Mouse (Mus musculus) heart, embryonic 13.5 days (tissue): Measurements from ENCODE around the gene Itgae. TPM values are rescaled to one million over a fixed set of nuclear protein-coding genes. Genes with fewer than 3 reads are reported as not detected.
A peak's percentile ranks its signal among the peaks of the same experiment; 100 is the strongest.

Source experiments
- ATAC-seq: fragments of 200-750 bp; cut with Nextera tagmentation; 2 replicates; pipeline ENCODE4 v1.8.0; 2017; ENCODE audit warnings: moderate TSS enrichment; ENCODE audit not compliant: insufficient number of reproducible peaks, low FRiP score, low TSS enrichment; ENCODE audit errors: extremely low read depth
- H3K27ac ChIP-seq: fragments of 300-500 bp; sonication (generic); replicated peaks from 2 replicates; pipeline ENCODE4 v1.5.1; 2015; ENCODE audit warnings: moderate library complexity, mild to moderate bottlenecking, inconsistent platforms
- H3K27me3 ChIP-seq: fragments of 300-500 bp; sonication (generic); replicated peaks from 2 replicates; pipeline ENCODE4 v1.6.1; 2015; ENCODE audit warnings: mild to moderate bottlenecking, inconsistent platforms
- H3K36me3 ChIP-seq: fragments of 300-500 bp; sonication (generic); 2 replicates; pipeline ENCODE4 v1.6.1; 2015; ENCODE audit warnings: mild to moderate bottlenecking, inconsistent platforms
- H3K4me1 ChIP-seq: fragments of 300-500 bp; sonication (generic); 2 replicates; pipeline ENCODE4 v1.6.1; 2015; ENCODE audit warnings: inconsistent platforms
- H3K4me2 ChIP-seq: fragments of 300-500 bp; sonication (generic); 2 replicates; pipeline ENCODE4 v1.6.1; 2015; ENCODE audit warnings: inconsistent platforms, mild to moderate bottlenecking, moderate library complexity
- H3K4me3 ChIP-seq: fragments of 300-500 bp; sonication (generic); 2 replicates; pipeline ENCODE4 v1.5.1; 2015; ENCODE audit warnings: moderate library complexity, mild to moderate bottlenecking, inconsistent platforms
- H3K9ac ChIP-seq: fragments of 300-500 bp; sonication (generic); 2 replicates; pipeline ENCODE4 v1.6.1; 2015; ENCODE audit warnings: inconsistent platforms, mild to moderate bottlenecking, moderate library complexity
- H3K9me3 ChIP-seq: fragments of 300-500 bp; sonication (generic); 2 replicates; pipeline ENCODE4 v1.6.1; 2016; ENCODE audit warnings: inconsistent platforms
- WGBS: fragments of 180-500 bp; shearing (Covaris S2); methylation state at CpG from one replicate; pipeline ENCODE4 v1.1.7; 2015; ENCODE audit warnings: mixed read lengths; 5-methylcytosine and 5-hydroxymethylcytosine counted together
- polyA plus RNA-seq: library from polyadenylated mRNA; unstranded; fragments of >200 nt; fragmentation: Nextera tagmentation; extraction: Ambion mirVana; gene quantifications from 2 replicates; pipeline ENCODE4 v1.2.1, GENCODE M21; 2015

Gene Itgae
- 0.24 and 0.27 TPM in 2 replicates for polyA plus RNA-seq

DNA sequence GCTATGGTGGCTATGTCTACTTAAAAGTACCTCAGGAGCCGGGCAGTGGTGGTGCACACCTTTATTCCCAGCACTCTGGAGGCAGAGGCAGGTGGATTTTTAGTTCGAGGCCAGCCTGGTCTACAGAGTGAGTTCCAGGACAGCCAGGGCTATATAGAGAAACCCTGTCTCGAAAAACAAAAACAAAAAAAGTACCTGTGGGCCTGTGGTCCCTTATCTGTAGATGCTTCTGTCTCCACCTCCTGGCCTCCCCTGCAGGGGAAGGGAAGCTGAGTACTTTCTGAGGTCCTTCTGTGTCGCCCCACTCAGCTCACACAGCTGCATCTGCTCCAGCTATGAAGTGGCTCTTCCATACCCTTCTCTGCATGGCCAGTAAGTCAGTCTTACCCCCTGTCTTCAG, at the start of gene Itgae:
Gene Itgae (plus strand): TSS at position 301 of the 400 bp plus-strand sequence.
- Histone ChIP-seq H3K36me3 (0 out of 2 replicates have a peak, but pooled peaks cover 4% of the 10 kb centered on the region), H3K27me3 (no peaks in the 10 kb centered on the region), H3K4me2 (no peak within 1 kb of the TSS), H3K4me3 (no peak within 1 kb of the TSS), H3K27ac (no peak within 1 kb of the TSS), H3K9ac (no peak within 1 kb of the TSS), H3K9me3 (no peaks in the 10 kb centered on the region), H3K4me1 (peaks cover 36% of the 10 kb centered on the region)
- no peak for ATAC-seq
- WGBS = 67% methylated on average over 4 of the region's 4 CpGs

DNA sequence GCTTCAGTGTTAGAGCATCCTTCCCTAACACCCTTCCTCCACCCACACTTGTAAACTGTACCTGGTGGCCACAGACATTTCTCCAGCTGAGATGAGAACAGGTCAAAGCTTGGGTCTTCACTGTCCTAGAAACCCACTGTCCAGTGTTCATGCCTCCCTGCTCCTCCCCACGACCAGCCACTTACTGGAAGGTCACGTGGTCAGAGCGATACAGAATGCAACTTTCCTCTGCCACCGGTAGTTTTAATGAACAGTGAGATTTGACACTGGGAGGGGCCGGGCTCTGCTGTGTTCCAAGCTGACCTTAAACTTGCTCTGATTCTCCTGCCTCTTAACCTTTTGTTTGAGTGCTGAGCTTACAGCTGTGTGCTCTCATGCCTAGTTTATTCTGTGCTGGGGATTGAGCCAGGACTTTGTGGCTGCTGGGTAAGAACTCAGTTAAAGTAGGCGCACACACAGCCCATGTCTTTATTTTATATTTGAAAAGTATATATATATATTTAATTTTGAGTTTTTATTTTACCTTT, 46.1 kb upstream of the Itgae start:
- Histone ChIP-seq H3K27ac (no peak overlapping the region), H3K9me3 (no peaks in the 10 kb centered on the region), H3K4me3 (no peak overlapping the region), H3K36me3 (no peaks in the 10 kb centered on the region), H3K9ac (no peak overlapping the region), H3K27me3 (no peaks in the 10 kb centered on the region), H3K4me2 (no peak overlapping the region), H3K4me1 (peaks cover 15% of the 10 kb centered on the region)
- WGBS = 37% methylated on average over 6 of the region's 6 CpGs
- no peak for ATAC-seq

DNA sequence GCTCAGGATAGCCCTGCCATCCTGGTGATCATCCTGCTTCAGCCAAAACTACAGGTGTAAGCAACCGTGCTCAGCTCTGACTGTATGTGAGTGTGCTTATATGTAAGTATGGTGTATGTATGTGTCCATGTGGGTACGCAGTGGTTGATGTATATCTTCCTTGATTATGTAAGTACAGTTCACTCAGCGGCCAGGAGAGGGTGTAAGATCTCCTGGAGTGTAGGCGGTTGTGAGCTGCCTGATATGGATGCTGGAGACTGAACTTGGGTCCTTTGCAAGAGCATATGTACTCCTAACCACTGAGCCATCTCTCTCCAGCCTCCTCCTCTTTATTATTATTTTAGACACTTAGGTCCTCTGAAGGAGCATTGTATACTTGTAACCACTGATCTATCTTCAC, 45.6 kb upstream of the Itgae start:
- H3K9me3 ChIP-seq = no peaks in the 10 kb centered on the region
- ATAC-seq = no peak
- H3K4me3 ChIP-seq = no peak overlapping the region
- H3K4me1 ChIP-seq = peaks cover 19% of the 10 kb centered on the region
- H3K36me3 ChIP-seq = peaks cover 1% of the 10 kb centered on the region
- no peak overlapping the region for H3K9ac ChIP-seq
- H3K27ac ChIP-seq = no peak overlapping the region
- H3K4me2 ChIP-seq = no peak overlapping the region
- WGBS = 66% methylated on average over 4 of the region's 4 CpGs
- no peaks in the 10 kb centered on the region for H3K27me3 ChIP-seq

DNA sequence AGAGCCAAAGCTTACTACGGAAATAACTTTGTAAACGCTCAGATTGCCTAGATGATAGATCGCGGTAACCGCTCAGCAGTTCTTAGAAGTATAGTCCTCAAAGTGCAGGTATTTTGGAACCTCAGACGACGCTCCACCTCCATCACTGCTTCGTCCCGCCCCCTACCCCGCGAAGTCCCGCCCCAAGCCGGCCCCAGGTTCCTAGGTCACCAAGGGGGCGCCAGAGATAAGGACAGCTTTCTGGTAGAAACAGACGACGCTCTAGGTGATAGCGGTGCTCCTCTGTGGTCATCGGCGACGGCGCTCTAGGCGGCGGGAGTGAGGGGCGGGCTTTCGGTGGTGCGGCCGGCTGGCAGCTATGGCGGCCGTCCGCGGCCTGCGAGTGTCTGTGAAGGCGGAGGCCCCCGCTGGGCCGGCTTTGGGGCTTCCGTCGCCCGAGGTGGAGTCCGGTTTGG, 42.8 kb upstream of the Itgae start, which contains the start of gene Ncbp3:
Gene Ncbp3 (plus strand): TSS at position 242 of the 455 bp plus-strand sequence.
- Histone ChIP-seq H3K27me3 (no peaks in the 10 kb centered on the region), H3K9me3 (no peaks in the 10 kb centered on the region), H3K4me1 (peaks cover 24% of the 10 kb centered on the region), H3K27ac (peak within 1 kb of the TSS; percentile 94), H3K9ac (peak within 1 kb of the TSS; percentile 98), H3K36me3 (peaks cover 28% of the 10 kb centered on the region), H3K4me2 (peak within 1 kb of the TSS; percentile 93), H3K4me3 (peak within 1 kb of the TSS; percentile 96)
- under 1% methylated on average over 39 of the region's 39 CpGs for WGBS
- ATAC-seq = peak; percentile 86

DNA sequence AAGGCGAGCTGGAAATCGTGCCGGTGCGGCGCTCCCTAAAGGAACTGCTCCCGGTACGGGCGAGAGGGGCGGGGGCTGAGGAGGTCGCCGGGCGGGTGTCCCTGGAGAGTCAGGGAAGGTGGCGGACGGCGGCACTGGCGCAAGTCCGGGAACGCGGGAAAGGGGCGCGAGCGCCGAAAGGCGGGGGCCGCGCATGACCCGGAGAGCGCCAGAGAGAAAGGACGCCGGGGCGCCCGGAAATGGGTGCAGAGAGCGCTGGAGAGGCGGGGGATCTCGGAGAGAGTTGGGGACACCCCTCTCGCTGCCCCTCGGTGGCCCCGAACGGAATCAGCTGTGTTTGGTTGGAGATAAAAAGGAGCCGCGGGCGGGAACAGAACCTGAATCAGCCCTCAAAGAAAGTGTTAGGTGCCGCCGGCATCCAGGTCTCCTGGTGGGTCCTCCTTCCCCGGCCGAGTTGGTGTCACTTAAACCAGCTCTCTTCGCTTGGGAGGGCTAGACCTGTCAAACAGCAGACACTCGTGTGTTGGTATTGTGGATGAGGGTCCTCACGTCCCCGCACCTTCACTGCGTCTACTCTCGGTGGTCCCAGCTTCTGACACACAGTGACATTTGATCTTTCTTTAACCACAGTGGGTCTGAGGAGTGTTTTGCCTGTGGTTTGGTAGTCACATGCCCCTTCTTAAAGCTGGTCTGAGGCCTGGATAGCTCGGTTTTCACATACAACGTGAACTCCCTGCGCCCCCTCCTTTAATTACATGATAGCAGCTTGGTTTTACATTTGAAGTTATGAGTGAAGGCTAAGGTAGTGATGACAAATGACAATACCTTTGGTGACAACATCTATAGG, 42.1 kb upstream of the Itgae start:
- H3K27ac ChIP-seq = peak overlapping the region; percentile 94
- H3K4me1 ChIP-seq = peaks cover 27% of the 10 kb centered on the region
- peak overlapping the region; percentile 98 for H3K9ac ChIP-seq
- H3K36me3 ChIP-seq = peaks cover 31% of the 10 kb centered on the region
- ATAC-seq = peak; percentile 69
- 1% methylated on average over 55 of the region's 55 CpGs for WGBS
- peak overlapping the region; percentile 96 for H3K4me3 ChIP-seq
- peak overlapping the region; percentile 93 for H3K4me2 ChIP-seq
- H3K27me3 ChIP-seq = no peaks in the 10 kb centered on the region
- no peaks in the 10 kb centered on the region for H3K9me3 ChIP-seq

DNA sequence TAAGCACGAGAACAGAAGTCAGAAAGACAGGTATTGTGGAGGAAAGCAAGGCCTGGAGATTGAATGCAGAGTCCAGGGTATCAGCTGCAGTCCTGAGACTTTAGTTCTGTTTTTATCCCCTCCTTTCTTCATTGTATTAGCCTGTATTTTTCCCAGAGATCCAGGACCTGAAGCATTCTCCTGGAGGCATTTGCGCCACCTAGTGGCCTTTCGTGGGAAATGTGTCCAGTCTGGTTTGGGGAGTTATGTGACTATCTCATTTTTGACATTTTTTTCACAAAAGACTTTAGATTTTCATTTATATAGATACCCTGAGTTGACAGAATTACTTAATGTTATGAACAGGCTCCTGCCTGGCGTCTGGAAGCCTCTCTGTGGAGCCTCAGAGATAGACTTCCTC, 41.0 kb upstream of the Itgae start:
- WGBS = 2% methylated on average over 4 of the region's 4 CpGs

DNA sequence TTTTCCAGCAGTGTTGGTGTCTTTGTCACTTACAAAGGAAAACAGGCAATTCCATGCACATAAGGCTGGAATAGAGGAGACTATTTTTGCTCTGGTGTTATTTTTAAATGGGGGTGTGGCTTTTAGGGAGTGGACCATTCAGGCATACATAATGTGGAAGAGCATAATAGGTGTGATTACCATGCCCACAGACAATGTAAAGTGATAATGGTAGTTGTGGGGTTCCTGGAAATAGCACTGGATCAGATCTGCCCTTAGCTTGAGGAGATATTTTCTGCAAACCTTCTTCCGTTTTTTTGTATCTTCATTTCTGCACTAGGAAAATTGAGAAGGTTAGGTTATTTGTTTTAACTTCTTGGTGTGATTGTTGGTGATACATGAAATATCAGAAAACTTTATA, 37.6 kb upstream of the Itgae start:
- no peaks in the 10 kb centered on the region for H3K27me3 ChIP-seq
- 70% methylated on average over 1 of the region's 1 CpGs for WGBS
- no peak for ATAC-seq
- no peak overlapping the region for H3K4me2 ChIP-seq
- H3K27ac ChIP-seq = no peak overlapping the region; the same call in 1 of the 2 replicates
- H3K9ac ChIP-seq = peak overlapping the region; percentile 15; the same call in 1 of the 2 replicates
- no peak overlapping the region for H3K4me3 ChIP-seq
- peaks cover 33% of the 10 kb centered on the region for H3K4me1 ChIP-seq
- H3K9me3 ChIP-seq = no peaks in the 10 kb centered on the region
- peaks cover 76% of the 10 kb centered on the region for H3K36me3 ChIP-seq

More for the DNA sequence above, 41.0 kb upstream of the Itgae start:
- Histone ChIP-seq H3K36me3 (peaks cover 42% of the 10 kb centered on the region), H3K4me1 (peaks cover 27% of the 10 kb centered on the region), H3K9me3 (no peaks in the 10 kb centered on the region), H3K4me3 (peak overlapping the region; percentile 96), H3K4me2 (peak overlapping the region; percentile 93), H3K27ac (peak overlapping the region; percentile 94), H3K9ac (peak overlapping the region; percentile 98), H3K27me3 (no peaks in the 10 kb centered on the region)
- ATAC-seq = no peak

DNA sequence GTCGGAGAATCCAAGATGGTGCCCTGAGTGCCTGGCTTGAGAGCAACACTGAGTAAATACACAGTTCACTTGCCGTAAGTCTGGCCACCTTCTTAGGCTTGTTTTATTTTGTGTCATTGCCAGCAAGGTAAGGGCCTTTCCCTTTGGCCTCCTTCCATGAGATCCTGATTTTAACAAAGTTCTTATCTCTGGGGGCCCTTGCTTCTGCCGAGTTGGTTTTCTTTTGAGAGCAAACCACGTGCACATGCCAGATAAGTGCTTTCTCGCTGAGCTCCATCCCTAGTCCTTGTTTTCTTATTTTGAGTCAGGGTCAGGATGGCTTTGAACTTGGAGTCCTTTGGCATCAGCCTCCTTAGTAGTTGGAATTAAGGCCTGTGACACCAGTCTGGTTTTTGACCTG, 32.7 kb upstream of the Itgae start:
- Histone ChIP-seq H3K36me3 (peaks cover 88% of the 10 kb centered on the region), H3K4me3 (no peak overlapping the region), H3K4me2 (no peak overlapping the region), H3K4me1 (peaks cover 30% of the 10 kb centered on the region), H3K27me3 (no peaks in the 10 kb centered on the region), H3K9ac (no peak overlapping the region), H3K9me3 (no peaks in the 10 kb centered on the region), H3K27ac (no peak overlapping the region)
- no peak for ATAC-seq
- whole genome bisulfite sequencing = 48% methylated on average over 5 of the region's 5 CpGs

DNA sequence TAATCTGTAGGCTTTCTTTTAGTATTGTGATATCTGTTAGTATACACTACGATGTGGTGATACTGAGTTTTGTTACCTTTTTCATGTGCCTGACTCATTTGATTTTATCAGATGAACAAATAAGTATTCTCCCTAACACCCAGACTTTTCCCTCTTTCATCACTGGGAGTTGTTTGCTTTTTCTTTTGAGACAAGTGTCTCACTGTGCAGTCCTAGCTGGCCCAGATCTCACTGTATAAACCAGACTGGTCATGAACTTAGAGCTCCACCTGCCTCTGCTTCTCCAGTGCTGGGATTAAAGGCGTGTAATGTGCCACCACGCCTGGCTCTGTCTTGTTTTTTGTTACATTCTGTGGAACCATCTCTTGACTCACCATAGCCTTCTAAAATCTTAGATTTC, 30.8 kb upstream of the Itgae start:
- peaks cover 81% of the 10 kb centered on the region for H3K36me3 ChIP-seq
- H3K27ac ChIP-seq = no peak overlapping the region
- ATAC-seq = no peak
- no peak overlapping the region for H3K4me2 ChIP-seq
- H3K9me3 ChIP-seq = no peaks in the 10 kb centered on the region
- 89% methylated on average over 3 of the region's 3 CpGs for WGBS
- H3K4me1 ChIP-seq = peaks cover 31% of the 10 kb centered on the region
- no peak overlapping the region for H3K9ac ChIP-seq
- no peak overlapping the region for H3K4me3 ChIP-seq
- H3K27me3 ChIP-seq = no peaks in the 10 kb centered on the region

DNA sequence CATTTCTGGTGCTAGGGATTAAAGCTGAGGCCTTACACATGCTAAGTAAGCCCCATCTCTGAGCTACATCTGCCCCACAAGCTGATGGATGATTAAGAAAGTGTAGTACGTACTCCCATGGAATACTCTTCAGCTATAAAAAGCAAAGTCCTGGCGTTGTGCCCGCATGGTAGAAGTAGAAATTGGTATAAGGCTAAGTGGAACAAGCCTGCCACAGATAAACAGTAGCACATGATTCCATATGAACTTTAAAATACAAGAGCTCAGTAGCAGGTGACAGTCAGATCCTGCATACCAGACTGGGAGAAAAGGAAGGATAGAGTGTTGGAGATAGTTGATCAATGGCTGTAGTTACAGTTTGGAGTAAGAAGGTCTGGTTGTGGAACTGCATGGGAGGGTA, 29.0 kb upstream of the Itgae start:
- H3K27me3 ChIP-seq = no peaks in the 10 kb centered on the region
- 0 out of 2 replicates have a peak overlapping the region, but pooled peaks have one; percentile 30 for H3K27ac ChIP-seq
- H3K4me2 ChIP-seq = no peak overlapping the region
- no peaks in the 10 kb centered on the region for H3K9me3 ChIP-seq
- WGBS = 48% methylated on average over 3 of the region's 3 CpGs
- peaks cover 31% of the 10 kb centered on the region for H3K4me1 ChIP-seq
- no peak overlapping the region for H3K4me3 ChIP-seq
- no peak overlapping the region for H3K9ac ChIP-seq
- H3K36me3 ChIP-seq = peaks cover 74% of the 10 kb centered on the region
- ATAC-seq = no peak

DNA sequence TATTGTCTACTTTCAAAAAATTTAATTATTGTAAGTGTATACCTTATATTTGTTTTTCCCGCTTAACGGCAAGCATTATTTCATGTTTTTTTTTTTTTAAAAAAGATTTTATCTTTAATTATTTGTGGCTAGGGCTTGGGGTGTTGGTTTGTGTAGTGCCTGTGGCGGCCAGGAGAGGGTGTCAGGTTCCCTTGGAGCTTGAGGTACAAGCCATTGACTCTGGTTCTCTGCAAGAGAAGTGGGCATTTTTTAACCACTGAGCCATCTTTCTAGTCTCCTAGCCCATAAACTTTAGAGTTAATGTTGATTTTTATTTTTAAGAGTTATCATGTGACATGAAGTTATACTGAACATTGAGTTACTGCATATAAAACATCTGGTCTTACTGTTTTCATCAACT, 18.5 kb upstream of the Itgae start:
- 77% methylated on average over 3 of the region's 3 CpGs for WGBS
- ATAC-seq = no peak
- no peak overlapping the region for H3K9ac ChIP-seq
- H3K36me3 ChIP-seq = peaks cover 95% of the 10 kb centered on the region
- H3K4me1 ChIP-seq = 0 out of 2 replicates have a peak, but pooled peaks cover 4% of the 10 kb centered on the region
- no peaks in the 10 kb centered on the region for H3K27me3 ChIP-seq
- no peak overlapping the region for H3K4me2 ChIP-seq
- H3K9me3 ChIP-seq = no peaks in the 10 kb centered on the region
- H3K4me3 ChIP-seq = no peak overlapping the region
- H3K27ac ChIP-seq = no peak overlapping the region
